In the genomic region with DNA sequence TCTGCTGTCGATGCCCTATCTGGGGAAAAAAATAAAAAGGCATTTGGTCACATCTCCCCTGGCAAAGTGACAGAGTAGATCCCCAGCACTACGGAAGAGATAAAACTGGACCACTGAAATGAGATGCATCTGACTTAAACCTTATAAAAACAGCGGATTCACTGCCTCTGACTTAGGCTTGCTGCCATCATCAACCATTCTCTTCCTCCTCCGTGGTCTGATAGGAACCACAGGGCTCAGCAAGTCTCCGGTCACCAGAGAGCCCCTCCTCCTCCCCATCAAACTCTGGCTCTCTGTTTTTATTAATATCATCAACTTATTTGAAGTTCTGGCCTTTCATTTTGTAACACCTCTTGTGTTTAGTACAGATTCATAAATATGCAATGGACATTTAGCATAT, we compare ENCODE assay signal across 28 mouse cellular contexts.
"Had no signal": no experiment of that assay in that cellular context is flagged by ENCODE, and none has a peak within 500 bp of the region (broad histone marks: within the 10 kb centered on the region; RNA-seq: fewer than 3 reads in every experiment).

No protein-coding gene starts in this region.

- H3K27me3 ChIP-seq: limb, embryonic 12.5 days; limb, embryonic 13.5 days; limb, embryonic 15.5 days; liver, embryonic 12.5 days; liver, embryonic 13.5 days; liver, embryonic 15.5 days; lung, embryonic 15.5 days; midbrain, embryonic 12.5 days; midbrain, embryonic 13.5 days; midbrain, embryonic 15.5 days; neural tube, embryonic 12.5 days had no signal

- ATAC-seq: liver, embryonic 12.5 days; liver, postnatal 0 days; lung, postnatal 0 days; midbrain, embryonic 13.5 days; midbrain, embryonic 15.5 days; midbrain, embryonic 16.5 days had no signal

- H3K4me3 ChIP-seq: left cerebral cortex, adult 2 months; limb, embryonic 10.5 days; limb, embryonic 12.5 days; limb, embryonic 13.5 days; limb, embryonic 15.5 days; liver, embryonic 12.5 days; liver, embryonic 13.5 days; liver, embryonic 15.5 days; lung, embryonic 15.5 days; midbrain, embryonic 10.5 days; midbrain, embryonic 12.5 days; midbrain, embryonic 13.5 days; midbrain, embryonic 15.5 days; myocyte; neural tube, embryonic 12.5 days had no signal

- H3K4me1 ChIP-seq: limb, embryonic 12.5 days; limb, embryonic 13.5 days; limb, embryonic 15.5 days; liver, embryonic 12.5 days; liver, embryonic 13.5 days; liver, embryonic 15.5 days; lung, embryonic 15.5 days; midbrain, embryonic 10.5 days; midbrain, embryonic 12.5 days; midbrain, embryonic 13.5 days; midbrain, embryonic 15.5 days; neural tube, embryonic 12.5 days had no signal

- H3K9me3 ChIP-seq: limb, embryonic 10.5 days; limb, embryonic 12.5 days; limb, embryonic 13.5 days; limb, embryonic 15.5 days; liver, embryonic 12.5 days; liver, embryonic 13.5 days; liver, embryonic 15.5 days; lung, embryonic 15.5 days; midbrain, embryonic 10.5 days; midbrain, embryonic 12.5 days; midbrain, embryonic 13.5 days; midbrain, embryonic 15.5 days; neural tube, embryonic 12.5 days had no signal

- H3K36me3 ChIP-seq: limb, embryonic 10.5 days; limb, embryonic 12.5 days; limb, embryonic 13.5 days; limb, embryonic 15.5 days; liver, embryonic 12.5 days; liver, embryonic 13.5 days; liver, embryonic 15.5 days; lung, embryonic 15.5 days; midbrain, embryonic 10.5 days; midbrain, embryonic 12.5 days; midbrain, embryonic 13.5 days; midbrain, embryonic 15.5 days; neural tube, embryonic 12.5 days had no signal

- DNase-seq: left cerebral cortex, postnatal 4 days; liver; liver, embryonic 13.5 days; liver, postnatal 0 days; lung, adult 18-20 months; lung, adult 2 months; lung, embryonic 14.5 days; lung, postnatal 10 days; lung, postnatal 14 days; lung, postnatal 36 days; lung, postnatal 4 days; midbrain, embryonic 14.5 days had no signal
